Mouse (Mus musculus) embryonic fibroblast, embryonic 13.5 days (primary cell): ENCODE results near the gene Gabbr2. TPM values are rescaled to one million over a fixed set of nuclear protein-coding genes. Genes with fewer than 3 reads are reported as not detected.

ENCODE experiments used
- H3K27ac ChIP-seq: 2 replicates; pipeline ENCODE4 v1.5.1; 2012; ENCODE audit warnings: low read length, control low read depth, inconsistent platforms; ENCODE audit not compliant: insufficient read depth
- H3K4me1 ChIP-seq: 2 replicates; pipeline ENCODE4 v1.6.1; 2011; ENCODE audit warnings: low read length; ENCODE audit not compliant: control insufficient read depth, insufficient read depth
- H3K4me3 ChIP-seq: 2 replicates; pipeline ENCODE4 v1.5.1; 2011; ENCODE audit warnings: mild to moderate bottlenecking, control low read depth, low read length; ENCODE audit not compliant: insufficient read depth
- CTCF ChIP-seq: IDR thresholded peaks from 2 replicates; pipeline ENCODE4 v1.5.1; 2011; ENCODE audit warnings: mild to moderate bottlenecking, control low read depth, low read length, moderate library complexity, borderline replicate concordance; ENCODE audit not compliant: insufficient read depth
- POLR2A ChIP-seq: IDR thresholded peaks from 2 replicates; pipeline ENCODE4 v1.6.1; 2011; ENCODE audit warnings: low read depth, mild to moderate bottlenecking, control low read depth, low read length, moderate library complexity
- polyA plus RNA-seq: library from polyadenylated mRNA; stranded (reverse); fragments of >200 nt; gene quantifications from 2 replicates; pipeline ENCODE4 v1.2.4, GENCODE M21; 2011; ENCODE audit warnings: low read depth; ENCODE audit not compliant: missing spikeins, insufficient read length

The Gabbr2 gene
- polyA plus RNA-seq, 1 experiment, result 0.30 TPM

DNA sequence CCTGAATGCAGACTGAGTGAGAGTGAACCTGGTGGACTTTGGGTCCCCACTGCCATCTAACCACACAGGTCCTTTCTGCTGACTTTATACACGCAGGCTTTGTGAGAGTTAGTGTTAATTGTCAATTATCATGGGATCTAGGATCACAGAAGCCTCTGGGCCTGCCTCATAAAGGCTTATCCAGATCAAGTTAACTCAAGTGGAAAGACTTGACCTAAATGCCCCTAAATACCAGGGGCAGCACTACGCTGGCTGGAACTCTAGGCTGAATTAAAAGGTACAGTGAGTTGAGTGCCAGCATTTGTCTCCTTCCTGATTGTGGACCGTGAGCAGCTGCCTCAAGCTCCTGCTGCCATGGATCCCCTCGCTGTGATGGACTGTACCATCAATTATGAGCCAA lies 93.1 kb downstream of the Gabbr2 start:
- TF ChIP-seq CTCF (no peak), POLR2A (no peak)
- Histone ChIP-seq H3K4me1 (no peaks in the 10 kb centered on the region), H3K4me3 (no peak overlapping the region), H3K27ac (no peak overlapping the region)

DNA sequence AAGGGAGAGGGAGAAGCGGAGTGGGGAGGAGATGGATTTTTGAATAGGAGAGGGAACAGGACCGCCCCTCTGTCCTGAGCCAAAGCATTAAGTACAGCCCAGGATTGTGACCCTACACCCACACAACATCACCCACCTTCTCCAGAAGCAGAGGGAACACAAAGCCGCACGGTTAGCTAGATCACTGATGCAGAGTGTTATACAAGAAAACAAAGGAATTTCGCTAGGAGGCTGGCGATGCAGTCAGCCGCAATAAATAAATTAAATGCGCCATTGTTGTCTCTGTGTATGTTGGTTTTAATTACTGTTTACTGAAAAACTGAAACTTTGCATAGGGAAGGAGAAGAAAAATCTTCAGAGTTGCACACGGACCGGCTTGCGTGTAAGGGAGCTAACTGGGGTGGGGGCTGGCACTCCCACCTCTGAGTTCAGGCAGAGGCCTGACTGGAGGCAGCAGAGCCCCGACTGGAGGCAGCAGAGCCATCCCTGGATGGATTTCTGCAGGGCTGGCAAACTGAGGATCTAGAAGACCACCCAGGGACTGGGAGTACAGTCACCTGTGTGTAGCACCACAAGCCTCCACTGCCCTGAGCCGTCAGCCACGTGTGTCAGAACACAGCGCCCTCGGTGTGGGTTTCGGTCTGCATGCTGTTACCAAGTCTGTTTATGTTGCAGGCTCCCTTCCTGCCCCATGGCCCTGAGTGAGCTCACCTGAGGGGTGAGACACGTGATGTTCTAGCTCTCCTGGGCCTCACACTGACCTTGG lies 93.9 kb downstream of the Gabbr2 start:
- H3K27ac ChIP-seq, result no peak overlapping the region
- H3K4me3 ChIP-seq, result no peak overlapping the region
- no peaks in the 10 kb centered on the region for H3K4me1 ChIP-seq
- no peak for TF ChIP-seq POLR2A
- TF ChIP-seq CTCF, result no peak

- no peak overlapping the region for H3K27ac ChIP-seq
- H3K4me3 ChIP-seq, result no peak overlapping the region
- TF ChIP-seq POLR2A (no peak), CTCF (no peak)
- H3K4me1 ChIP-seq, result no peaks in the 10 kb centered on the region
Observed at GRCm38 (mm10) chr4:46894144-46894543, 97.5 kb downstream of the Gabbr2 start.

- TF ChIP-seq CTCF (no peak), POLR2A (no peak)
- H3K4me3 ChIP-seq, result no peak overlapping the region
- no peaks in the 10 kb centered on the region for H3K4me1 ChIP-seq
- H3K27ac ChIP-seq, result no peak overlapping the region
Observed at GRCm38 (mm10) chr4:46889175-46889574, 102.5 kb downstream of the Gabbr2 start.

DNA sequence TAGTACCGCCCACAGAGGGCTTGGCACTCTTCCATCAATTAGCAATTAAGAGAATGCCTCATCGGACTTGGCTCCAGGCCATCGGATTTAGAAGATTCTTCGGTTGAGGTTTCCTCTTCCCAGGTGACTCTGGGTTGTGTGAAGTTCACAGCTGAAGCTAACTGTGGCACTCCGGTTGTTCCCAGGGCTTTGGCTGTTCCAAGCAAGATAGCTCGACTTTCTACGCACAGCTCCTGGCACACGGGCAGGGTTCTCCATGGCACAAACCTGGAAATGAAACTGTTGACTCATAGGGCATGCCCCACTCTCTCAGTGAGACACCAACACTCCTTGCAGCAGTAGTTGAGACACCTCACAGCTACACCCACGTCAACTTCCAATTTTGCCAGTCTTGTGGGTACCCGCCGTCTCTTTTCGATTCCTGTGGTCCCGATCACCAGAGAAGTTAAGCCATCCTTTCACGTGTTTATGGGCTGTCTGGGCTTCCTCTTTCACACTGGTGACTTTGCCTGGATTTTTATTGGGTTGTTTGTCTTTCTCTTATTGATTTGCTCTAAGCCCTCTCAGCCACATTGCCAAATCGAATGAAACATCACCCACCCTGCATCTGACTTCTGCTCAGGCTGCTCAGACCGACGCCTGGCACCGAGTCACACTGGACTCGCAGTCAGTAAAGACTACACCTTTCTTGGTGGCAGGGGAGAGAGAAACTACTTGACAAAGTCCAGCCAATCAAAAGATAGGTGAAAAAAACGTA lies 105.9 kb downstream of the Gabbr2 start:
- Histone ChIP-seq H3K4me1 (no peaks in the 10 kb centered on the region), H3K4me3 (no peak overlapping the region), H3K27ac (no peak overlapping the region)
- TF ChIP-seq POLR2A, result no peak
- TF ChIP-seq CTCF, result no peak

- no peak for TF ChIP-seq POLR2A
- TF ChIP-seq CTCF, result no peak
- no peaks in the 10 kb centered on the region for H3K4me1 ChIP-seq
- no peak overlapping the region for H3K27ac ChIP-seq
- no peak overlapping the region for H3K4me3 ChIP-seq
Observed at GRCm38 (mm10) chr4:46884132-46884531, 107.5 kb downstream of the Gabbr2 start.

GRCm38 (mm10) chr4:46883546-46883945 lies 108.1 kb downstream of the Gabbr2 start:
- no peak for TF ChIP-seq POLR2A

DNA sequence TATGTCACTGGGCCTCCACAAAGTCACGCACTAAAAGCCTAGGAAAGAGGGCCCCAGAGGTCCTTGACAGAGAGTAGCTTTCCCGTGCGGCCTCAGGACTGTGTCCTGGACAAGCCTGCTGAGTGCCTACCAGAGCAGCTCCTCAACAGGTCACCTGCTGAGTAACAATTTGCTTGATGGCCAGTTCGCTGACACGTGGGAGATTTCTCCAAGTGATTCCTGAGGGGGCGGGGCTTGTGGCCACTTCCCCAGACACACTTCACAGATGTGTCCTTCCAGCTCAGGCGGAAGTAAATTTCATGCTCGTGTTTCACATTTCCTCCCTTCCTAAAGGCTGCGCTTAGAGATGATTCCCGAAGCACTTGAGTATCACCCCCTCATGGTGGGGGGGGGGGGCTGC lies 108.6 kb downstream of the Gabbr2 start:
- Histone ChIP-seq H3K27ac (no peak overlapping the region), H3K4me1 (no peaks in the 10 kb centered on the region), H3K4me3 (no peak overlapping the region)
- no peak for TF ChIP-seq CTCF

More at GRCm38 (mm10) chr4:46883546-46883945, 108.1 kb downstream of the Gabbr2 start:
- Histone ChIP-seq H3K4me1 (no peaks in the 10 kb centered on the region), H3K4me3 (no peak overlapping the region), H3K27ac (no peak overlapping the region)

- TF ChIP-seq CTCF (no peak), POLR2A (no peak)
- Histone ChIP-seq H3K4me1 (no peaks in the 10 kb centered on the region), H3K27ac (no peak overlapping the region), H3K4me3 (no peak overlapping the region)
Observed at GRCm38 (mm10) chr4:46881271-46881670, 110.4 kb downstream of the Gabbr2 start.

GRCm38 (mm10) chr4:46879943-46880342 lies 111.7 kb downstream of the Gabbr2 start:
- no peak overlapping the region for H3K4me3 ChIP-seq
- no peaks in the 10 kb centered on the region for H3K4me1 ChIP-seq
- H3K27ac ChIP-seq, result no peak overlapping the region
- TF ChIP-seq CTCF (no peak), POLR2A (no peak)
